Mouse (Mus musculus) MEL (cell line): ENCODE data around the gene Atp6v1g2. TPM values are rescaled to one million over a fixed set of nuclear protein-coding genes. Genes with fewer than 3 reads are reported as not detected.
A peak's percentile ranks its signal among the peaks of the same experiment; 100 is the strongest.

Source experiments
- DNase-seq: peaks from one replicate; pipeline ENCODE4 v3.0.0; 2011; ENCODE audit warnings: low read depth, low spot score
- H3K27ac ChIP-seq: 2 replicates; pipeline ENCODE4 v1.5.1; 2012; ENCODE audit warnings: low read depth, mild to moderate bottlenecking, control low read depth, low read length, moderate library complexity; ENCODE audit not compliant: control insufficient read depth
- H3K27me3 ChIP-seq, 2 experiments: fragments of 150-350 bp in 1 of 2; sonication (generic) in 1 of 2; 2 replicates each; pipeline ENCODE4 v1.6.1; 2012; ENCODE audit warnings: low read length in 2 of 2, mild to moderate bottlenecking in 2 of 2, improper control_type of control experiment in 1 of 2, moderate library complexity in 1 of 2; ENCODE audit not compliant: insufficient read depth in 2 of 2, control insufficient read depth in 1 of 2
- H3K36me3 ChIP-seq, 2 experiments: 2 replicates each; pipeline ENCODE4 v1.6.1; 2012 to 2014; ENCODE audit warnings: low read length in 2 of 2, improper control_type of control experiment in 1 of 2, inconsistent platforms in 1 of 2, mild to moderate bottlenecking in 1 of 2; ENCODE audit not compliant: insufficient read depth in 2 of 2, control insufficient read depth in 1 of 2
- H3K4me1 ChIP-seq, 2 experiments: fragments of 150-350 bp in 1 of 2; sonication (generic) in 1 of 2; 2 replicates each; pipeline ENCODE4 v1.6.1; 2012; ENCODE audit warnings: low read length in 2 of 2, improper control_type of control experiment in 1 of 2, mild to moderate bottlenecking in 1 of 2; ENCODE audit not compliant: insufficient read depth in 2 of 2, control insufficient read depth in 1 of 2
- H3K4me3 ChIP-seq, 2 experiments: fragments of 150-350 bp in 1 of 2; sonication (generic) in 1 of 2; 2 replicates each; pipeline ENCODE4 v1.5.1; 2012; ENCODE audit warnings: low read depth in 2 of 2, low read length in 2 of 2, mild to moderate bottlenecking in 2 of 2, moderate library complexity in 2 of 2, control low read depth in 1 of 2, improper control_type of control experiment in 1 of 2; ENCODE audit not compliant: control insufficient read depth in 1 of 2, insufficient read depth in 1 of 2
- H3K79me2 ChIP-seq: 2 replicates; pipeline ENCODE4 v1.6.1; 2012; ENCODE audit warnings: mild to moderate bottlenecking, low read length, moderate library complexity; ENCODE audit not compliant: control insufficient read depth, poor library complexity, insufficient read depth
- H3K9ac ChIP-seq: 2 replicates; pipeline ENCODE4 v1.6.1; 2012; ENCODE audit warnings: low read depth, mild to moderate bottlenecking, control low read depth, low read length, moderate library complexity; ENCODE audit not compliant: control insufficient read depth, poor library complexity, severe bottlenecking
- H3K9me3 ChIP-seq: fragments of 150-350 bp; sonication (generic); replicated peaks from 2 replicates; pipeline ENCODE4 v1.6.1; 2012; ENCODE audit warnings: mild to moderate bottlenecking, low read length, improper control_type of control experiment, moderate library complexity; ENCODE audit not compliant: insufficient read depth
- BHLHE40 ChIP-seq: IDR thresholded peaks from 2 replicates; pipeline ENCODE4 v1.6.1; 2012; ENCODE audit warnings: low read depth, mild to moderate bottlenecking, inconsistent platforms, low read length, improper control_type of control experiment, borderline replicate concordance
- CTCF ChIP-seq, 3 experiments: IDR thresholded peaks in 2 of 3; conservative IDR thresholded peaks in 1 of 3; 2 replicates each; pipeline ENCODE4 v1.5.1; 2011 to 2012; ENCODE audit warnings: low read length in 3 of 3, low read depth in 2 of 3, mild to moderate bottlenecking in 2 of 3, improper control_type of control experiment in 1 of 3, inconsistent platforms in 1 of 3, mixed read lengths in 1 of 3, moderate library complexity in 1 of 3; ENCODE audit not compliant: control insufficient read depth in 1 of 3, insufficient read depth in 1 of 3, poor library complexity in 1 of 3, severe bottlenecking in 1 of 3
- E2F4 ChIP-seq: IDR thresholded peaks from 2 replicates; pipeline ENCODE4 v1.6.1; 2011; ENCODE audit warnings: low read depth, low read length, improper control_type of control experiment, borderline replicate concordance
- ELF1 ChIP-seq: IDR thresholded peaks from 2 replicates; pipeline ENCODE4 v1.6.1; 2014; ENCODE audit warnings: low read depth, mild to moderate bottlenecking, inconsistent platforms, low read length, improper control_type of control experiment, moderate library complexity
- GATA1 ChIP-seq: IDR thresholded peaks from 2 replicates; pipeline ENCODE4 v1.6.1; 2011; ENCODE audit warnings: low read depth, low read length, improper control_type of control experiment
- HCFC1 ChIP-seq: IDR thresholded peaks from 2 replicates; pipeline ENCODE4 v1.6.1; 2012; ENCODE audit warnings: low read depth, mild to moderate bottlenecking, inconsistent platforms, low read length, improper control_type of control experiment, moderate library complexity
- KAT2A ChIP-seq: conservative IDR thresholded peaks from 2 replicates; pipeline ENCODE4 v1.6.1; 2012; ENCODE audit warnings: low read depth, low read length, improper control_type of control experiment, inconsistent platforms
- MXI1 ChIP-seq: IDR thresholded peaks from 2 replicates; pipeline ENCODE4 v1.6.1; 2011; ENCODE audit warnings: mild to moderate bottlenecking, low read depth, low read length, improper control_type of control experiment
- MYC ChIP-seq: IDR thresholded peaks from 2 replicates; pipeline ENCODE4 v1.6.1; 2011; ENCODE audit warnings: low read depth, mild to moderate bottlenecking, low read length, improper control_type of control experiment, moderate library complexity
- NELFE ChIP-seq: IDR thresholded peaks from 2 replicates; pipeline ENCODE4 v1.6.1; 2011; ENCODE audit warnings: low read depth, low read length, improper control_type of control experiment
- NRF1 ChIP-seq: IDR thresholded peaks from 2 replicates; pipeline ENCODE4 v1.6.1; 2014; ENCODE audit warnings: low read depth, mild to moderate bottlenecking, inconsistent platforms, low read length, improper control_type of control experiment, moderate library complexity; ENCODE audit not compliant: poor library complexity, insufficient read depth, severe bottlenecking
- POLR2A ChIP-seq, 2 experiments: IDR thresholded peaks; 2 replicates each; pipeline ENCODE4 v1.6.1; 2011 to 2012; ENCODE audit warnings: low read length in 2 of 2, mild to moderate bottlenecking in 2 of 2, control low read depth in 1 of 2, improper control_type of control experiment in 1 of 2, low read depth in 1 of 2, moderate library complexity in 1 of 2; ENCODE audit not compliant: control insufficient read depth in 1 of 2, insufficient read depth in 1 of 2, poor library complexity in 1 of 2
- POLR2AphosphoS5 ChIP-seq: IDR thresholded peaks from 2 replicates; pipeline ENCODE4 v1.6.1; 2012; ENCODE audit warnings: low read depth, borderline replicate concordance, mild to moderate bottlenecking, inconsistent platforms, low read length, moderate library complexity, mixed read lengths
- RAD21 ChIP-seq: IDR thresholded peaks from 2 replicates; pipeline ENCODE4 v1.6.1; 2011; ENCODE audit warnings: mild to moderate bottlenecking, low read depth, low read length, improper control_type of control experiment
- SMC3 ChIP-seq: IDR thresholded peaks from 2 replicates; pipeline ENCODE4 v1.6.1; 2011; ENCODE audit warnings: low read depth, low read length, improper control_type of control experiment
- TAL1 ChIP-seq: IDR thresholded peaks from 2 replicates; pipeline ENCODE4 v1.6.1; 2012; ENCODE audit warnings: mild to moderate bottlenecking, inconsistent platforms, low read length, moderate library complexity, mixed read lengths
- TBP ChIP-seq: IDR thresholded peaks from 2 replicates; pipeline ENCODE4 v1.8.0; 2011; ENCODE audit warnings: low read depth, low read length, improper control_type of control experiment
- TCF12 ChIP-seq: IDR thresholded peaks from 2 replicates; pipeline ENCODE4 v1.6.1; 2014; ENCODE audit warnings: low read depth, mild to moderate bottlenecking, inconsistent platforms, low read length, improper control_type of control experiment, moderate library complexity
- ZC3H11A ChIP-seq: IDR thresholded peaks from 2 replicates; pipeline ENCODE4 v1.6.1; 2012; ENCODE audit warnings: low read depth, mild to moderate bottlenecking, inconsistent platforms, low read length, improper control_type of control experiment
- ZKSCAN1 ChIP-seq: IDR thresholded peaks from 2 replicates; pipeline ENCODE4 v1.6.1; 2012; ENCODE audit warnings: low read depth, mild to moderate bottlenecking, inconsistent platforms, low read length, improper control_type of control experiment, moderate library complexity
- ZMIZ1 ChIP-seq: IDR thresholded peaks from 2 replicates; pipeline ENCODE4 v1.6.1; 2012; ENCODE audit warnings: low read depth, mild to moderate bottlenecking, inconsistent platforms, low read length, improper control_type of control experiment, moderate library complexity
- ZNF384 ChIP-seq: IDR thresholded peaks from 2 replicates; pipeline ENCODE4 v1.6.1; 2012; ENCODE audit warnings: low read depth, mild to moderate bottlenecking, inconsistent platforms, low read length, improper control_type of control experiment
- polyA plus RNA-seq, 2 experiments: library from polyadenylated mRNA; stranded (reverse) in 1 of 2; unstranded in 1 of 2; fragments of >175 nt in 1 of 2; fragments of >200 nt in 1 of 2; gene quantifications; 2 replicates each; pipeline versions ENCODE4 v1.2.1 to v1.2.4; 2012; ENCODE audit warnings: low replicate concordance in 2 of 2, low read depth in 1 of 2; ENCODE audit not compliant: insufficient read length in 2 of 2, insufficient read depth in 1 of 2, missing spikeins in 1 of 2
- total RNA-seq: library from RNA; depleted of rRNA; stranded (reverse); fragments of 300-350 nt; gene quantifications from 2 replicates; pipeline ENCODE4 v1.2.3, GENCODE M21; 2012

The Atp6v1g2 gene
- total and polyA plus RNA-seq, 3 experiments, result 0.46 to 4.7 TPM; not detected in 1

DNA sequence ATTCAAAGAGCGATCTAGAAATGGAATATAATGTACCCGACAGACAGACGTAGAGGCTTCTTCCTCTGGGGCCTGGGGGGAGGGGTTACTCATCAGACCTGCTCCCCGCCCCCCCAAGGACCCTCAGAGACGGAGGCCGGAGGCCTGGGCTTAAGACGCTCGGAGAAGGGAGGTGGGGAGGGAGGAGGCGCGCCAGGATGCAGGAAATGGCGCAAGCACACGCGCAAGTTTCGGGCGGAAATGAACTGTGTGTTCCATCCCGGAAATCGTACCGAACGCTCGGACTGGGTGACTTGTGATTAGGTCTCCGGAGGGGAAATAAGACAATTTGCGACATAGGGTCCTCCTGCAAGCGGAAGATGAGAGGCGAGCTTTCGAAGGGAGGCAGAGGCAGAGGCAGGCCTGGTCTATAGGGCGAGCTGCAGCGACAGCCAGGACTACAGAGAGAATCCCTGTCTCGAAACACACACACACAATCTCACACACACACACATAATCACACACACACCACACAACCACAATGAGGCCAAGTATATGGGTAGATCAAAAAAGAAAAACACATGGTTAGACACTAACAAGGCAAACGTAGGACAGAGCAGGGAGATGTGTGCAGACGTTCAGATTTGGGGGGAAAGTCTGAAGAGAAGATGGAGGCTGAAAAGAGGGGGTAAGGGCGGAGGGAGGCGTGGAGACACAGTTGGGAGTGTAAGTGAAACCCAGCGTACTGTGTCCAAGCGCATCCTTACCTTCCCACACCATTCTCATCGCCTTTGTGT is 2.3 kb downstream of the Atp6v1g2 start, which contains the start of gene Nfkbil1 (continued):
- TF ChIP-seq KAT2A (peak; percentile 89), MYC (peak; percentile 94), BHLHE40 (no peak), TCF12 (peak; percentile 83)
- TF ChIP-seq, all 39 proteins: peak for 28

- H3K4me1 ChIP-seq, result peaks cover 5 to 18% of the 10 kb centered on the region in 2 experiments; a peak in 3 of 4 replicates
- H3K9ac ChIP-seq, result peak overlapping the region; percentile 86
- peaks cover 3 to 14% of the 10 kb centered on the region in 2 experiments; a peak in 2 of 4 replicates for H3K36me3 ChIP-seq
- TF ChIP-seq RAD21 (peak; percentile 96), SMC3 (peak; percentile 92), HCFC1 (no peak), ZC3H11A (peak; percentile 77), E2F4 (no peak), ZNF384 (peak; percentile 41), POLR2A (IDR thresholded peaks at IDR 0.05; ENCODE audit: control insufficient read depth in 1 of 2, insufficient read depth in 1 of 2, low read depth in 1 of 2, low read length in 2 of 2, poor library complexity in 1 of 2) (peak in 1 of 2 experiments; percentile 41; a peak in 1 of 4 replicates), ELF1 (peak; percentile 42; the same call in 1 of the 2 replicates), CTCF (IDR thresholded peaks at IDR 0.05 in 2 of 3, conservative IDR thresholded peaks at IDR 0.05 in 1 of 3; ENCODE audit: control insufficient read depth in 1 of 3, insufficient read depth in 1 of 3, low read depth in 2 of 3, low read length in 3 of 3, poor library complexity in 1 of 3, severe bottlenecking in 1 of 3) (peak; percentile 92 to 97 (median 96)), TCF12 (0 out of 2 replicates have a peak, but pooled peaks have one; percentile 7), MXI1 (0 out of 2 replicates have a peak, but pooled peaks have one; percentile 4), BHLHE40 (0 out of 2 replicates have a peak, but pooled peaks have one; percentile 18), TBP (no peak)
- H3K4me3 ChIP-seq, result peak overlapping the region; percentile 63 to 94
- H3K79me2 ChIP-seq, result peaks cover 19% of the 10 kb centered on the region
- H3K27me3 ChIP-seq, result no peaks in the 10 kb centered on the region
- H3K9me3 ChIP-seq, result no peaks in the 10 kb centered on the region
- peak overlapping the region; percentile 98 for H3K27ac ChIP-seq
- peak; percentile 94 for DNase-seq
These were observed 2.9 kb downstream of the Atp6v1g2 start for GRCm38 (mm10) chr17:35236390-35236746.

DNA sequence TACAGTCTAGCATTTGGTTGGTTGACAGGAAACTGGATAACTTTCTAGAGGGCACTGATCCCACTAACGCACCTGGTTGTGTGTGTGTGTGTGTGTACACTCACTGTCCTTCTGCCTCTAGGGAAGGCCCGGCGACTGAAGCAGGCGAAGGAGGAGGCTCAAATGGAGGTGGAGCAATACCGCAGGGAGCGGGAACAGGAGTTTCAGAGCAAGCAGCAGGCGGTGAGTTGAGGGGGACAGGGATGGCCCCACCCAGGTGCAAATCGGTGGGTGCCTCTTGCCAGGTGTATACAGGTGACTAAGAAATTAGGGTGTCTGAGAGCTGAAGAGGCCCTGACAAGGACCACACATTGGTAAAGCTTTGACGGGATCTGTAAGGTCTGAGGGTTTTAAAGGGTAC is 3.5 kb downstream of the Atp6v1g2 start:
- H3K4me3 ChIP-seq, result no peak overlapping the region
- no peak overlapping the region for H3K27ac ChIP-seq
- H3K79me2 ChIP-seq, result peaks cover 22% of the 10 kb centered on the region
- H3K9me3 ChIP-seq, result no peaks in the 10 kb centered on the region
- no peaks in the 10 kb centered on the region for H3K27me3 ChIP-seq
- no peak overlapping the region for H3K9ac ChIP-seq
- H3K36me3 ChIP-seq, result peaks cover 0 to 14% of the 10 kb centered on the region in 2 experiments; a peak in 2 of 4 replicates
- no peak for DNase-seq
- no peak for TF ChIP-seq ZMIZ1
- no peak for TF ChIP-seq NELFE
- TF ChIP-seq ZKSCAN1, result no peak
- no peak for TF ChIP-seq GATA1
- TF ChIP-seq POLR2AphosphoS5, result no peak
- no peak for TF ChIP-seq TAL1
- no peak for TF ChIP-seq POLR2A (IDR thresholded peaks at IDR 0.05; ENCODE audit: control insufficient read depth in 1 of 2, insufficient read depth in 1 of 2, low read depth in 1 of 2, low read length in 2 of 2, poor library complexity in 1 of 2)
- TF ChIP-seq NRF1, result no peak
- peaks cover 5 to 18% of the 10 kb centered on the region in 2 experiments; a peak in 3 of 4 replicates for H3K4me1 ChIP-seq
